Mouse (Mus musculus) intestine, embryonic 15.5 days (tissue): ENCODE measurements at regions not wholly inside any gene's neighbourhood (a gene's known extent, or its start where the extent isn't known, plus 50 kb on each side); places are given as distances from the start of the nearest gene placed in this dataset.

Source experiments
- ATAC-seq: fragments of 200-750 bp; cut with Nextera tagmentation; 2 replicates; pipeline ENCODE4 v1.8.0; 2017; ENCODE audit warnings: moderate TSS enrichment, moderate library complexity
- H3K27ac ChIP-seq: fragments of 300-500 bp; sonication (generic); 2 replicates; pipeline ENCODE4 v1.5.1; 2015; ENCODE audit warnings: mild to moderate bottlenecking, inconsistent platforms
- H3K27me3 ChIP-seq: fragments of 300-500 bp; sonication (generic); replicated peaks from 2 replicates; pipeline ENCODE4 v1.6.1; 2015; ENCODE audit warnings: inconsistent platforms
- H3K36me3 ChIP-seq: fragments of 300-500 bp; sonication (generic); 2 replicates; pipeline ENCODE4 v1.6.1; 2015; ENCODE audit warnings: inconsistent platforms
- H3K4me1 ChIP-seq: fragments of 300-500 bp; sonication (generic); replicated peaks from 2 replicates; pipeline ENCODE4 v1.6.1; 2015; ENCODE audit warnings: inconsistent platforms
- H3K4me2 ChIP-seq: fragments of 300-500 bp; sonication (generic); replicated peaks from 2 replicates; pipeline ENCODE4 v1.6.1; 2015; ENCODE audit warnings: mild to moderate bottlenecking, inconsistent platforms
- H3K4me3 ChIP-seq: fragments of 300-500 bp; sonication (generic); replicated peaks from 2 replicates; pipeline ENCODE4 v1.5.1; 2015; ENCODE audit warnings: inconsistent platforms
- H3K9ac ChIP-seq: fragments of 300-500 bp; sonication (generic); 2 replicates; pipeline ENCODE4 v1.6.1; 2015; ENCODE audit warnings: inconsistent platforms
- H3K9me3 ChIP-seq: fragments of 300-500 bp; sonication (generic); 2 replicates; pipeline ENCODE4 v1.6.1; 2016; ENCODE audit warnings: inconsistent platforms
- WGBS: fragments of 180-500 bp; shearing (Covaris S2); methylation state at CpG from one replicate; pipeline ENCODE4 v1.1.7; 2015; 5-methylcytosine and 5-hydroxymethylcytosine counted together

- no peak overlapping the region for H3K27ac ChIP-seq
- H3K27me3 ChIP-seq: no peaks in the 10 kb centered on the region
- ATAC-seq: peak; percentile 72
- H3K4me3 ChIP-seq: no peak overlapping the region
- 0 out of 2 replicates have a peak, but pooled peaks cover 5% of the 10 kb centered on the region for H3K4me1 ChIP-seq
- 32% methylated on average over 12 of the region's 12 CpGs for WGBS
- H3K36me3 ChIP-seq: no peaks in the 10 kb centered on the region
- H3K4me2 ChIP-seq: peak overlapping the region; percentile 1
- H3K9ac ChIP-seq: no peak overlapping the region
- no peaks in the 10 kb centered on the region for H3K9me3 ChIP-seq
These were observed 58.2 kb upstream of the Gm11733 start for GRCm38 (mm10) chr11:117425927-117426326.

GRCm38 (mm10) chr11:117426651-117427050, 57.5 kb upstream of the Gm11733 start:
- WGBS: 81% methylated on average over 4 of the region's 4 CpGs
- no peak overlapping the region for H3K9ac ChIP-seq
- H3K27ac ChIP-seq: no peak overlapping the region
- H3K9me3 ChIP-seq: no peaks in the 10 kb centered on the region
- H3K27me3 ChIP-seq: no peaks in the 10 kb centered on the region
- no peak for ATAC-seq
- no peak overlapping the region for H3K4me3 ChIP-seq
- H3K36me3 ChIP-seq: no peaks in the 10 kb centered on the region
- H3K4me1 ChIP-seq: 0 out of 2 replicates have a peak, but pooled peaks cover 5% of the 10 kb centered on the region
- H3K4me2 ChIP-seq: no peak overlapping the region

GRCm38 (mm10) chr11:117427808-117428510, 56.2 kb upstream of the Gm11733 start:
- WGBS: 91% methylated on average over 17 of the region's 17 CpGs
- Histone ChIP-seq H3K9ac (no peak overlapping the region), H3K27ac (no peak overlapping the region), H3K4me1 (0 out of 2 replicates have a peak, but pooled peaks cover 5% of the 10 kb centered on the region), H3K4me2 (no peak overlapping the region), H3K27me3 (no peaks in the 10 kb centered on the region), H3K9me3 (no peaks in the 10 kb centered on the region), H3K36me3 (no peaks in the 10 kb centered on the region), H3K4me3 (no peak overlapping the region)
- ATAC-seq: no peak

GRCm38 (mm10) chr11:117429326-117429752, 54.8 kb upstream of the Gm11733 start:
- ATAC-seq: no peak
- no peaks in the 10 kb centered on the region for H3K27me3 ChIP-seq
- no peak overlapping the region for H3K9ac ChIP-seq
- no peak overlapping the region for H3K27ac ChIP-seq
- no peaks in the 10 kb centered on the region for H3K9me3 ChIP-seq
- H3K4me1 ChIP-seq: 0 out of 2 replicates have a peak, but pooled peaks cover 5% of the 10 kb centered on the region
- WGBS: 69% methylated on average over 10 of the region's 10 CpGs
- H3K4me3 ChIP-seq: no peak overlapping the region
- H3K36me3 ChIP-seq: no peaks in the 10 kb centered on the region
- no peak overlapping the region for H3K4me2 ChIP-seq

- H3K27me3 ChIP-seq: no peaks in the 10 kb centered on the region
- no peak for ATAC-seq
- WGBS: 59% methylated on average over 8 of the region's 8 CpGs
- no peak overlapping the region for H3K4me3 ChIP-seq
- no peak overlapping the region for H3K4me2 ChIP-seq
- no peak overlapping the region for H3K27ac ChIP-seq
- H3K36me3 ChIP-seq: no peaks in the 10 kb centered on the region
- H3K9me3 ChIP-seq: no peaks in the 10 kb centered on the region
- H3K9ac ChIP-seq: no peak overlapping the region
- 0 out of 2 replicates have a peak, but pooled peaks cover 5% of the 10 kb centered on the region for H3K4me1 ChIP-seq
These were observed 54.3 kb upstream of the Gm11733 start for GRCm38 (mm10) chr11:117429894-117430293.

- peaks cover 8% of the 10 kb centered on the region; the same call in 1 of the 2 replicates for H3K4me1 ChIP-seq
- no peaks in the 10 kb centered on the region for H3K9me3 ChIP-seq
- no peak overlapping the region for H3K27ac ChIP-seq
- no peak overlapping the region for H3K4me2 ChIP-seq
- H3K4me3 ChIP-seq: no peak overlapping the region
- no peaks in the 10 kb centered on the region for H3K27me3 ChIP-seq
- H3K36me3 ChIP-seq: no peaks in the 10 kb centered on the region
- no peak for ATAC-seq
- H3K9ac ChIP-seq: no peak overlapping the region
These were observed 50.1 kb upstream of the Gm11733 start for GRCm38 (mm10) chr11:117434056-117434455.
